Mouse (Mus musculus) CH12.LX (cell line): ENCODE measurements around the gene Hcn1. TPM values are rescaled to one million over a fixed set of nuclear protein-coding genes. Genes with fewer than 3 reads are reported as not detected.

Source experiments
- DNase-seq: peaks from one replicate; pipeline ENCODE4 v3.0.0-alpha.2; 2013; ENCODE audit errors: extremely low read depth
- H3K27ac ChIP-seq: 2 replicates; pipeline ENCODE4 v1.5.1; 2012; ENCODE audit warnings: low read depth, mild to moderate bottlenecking, control low read depth, moderate library complexity; ENCODE audit not compliant: insufficient read depth
- H3K27me3 ChIP-seq: replicated peaks from 2 replicates; pipeline ENCODE3; 2012; ENCODE audit warnings: inconsistent platforms
- H3K36me3 ChIP-seq, 2 experiments: replicated peaks in 1 of 2; 2 replicates each; pipeline versions ENCODE3 to v1.6.1; 2012; ENCODE audit warnings: inconsistent platforms in 1 of 2, low read length in 1 of 2, mild to moderate bottlenecking in 1 of 2, mixed read lengths in 1 of 2, moderate library complexity in 1 of 2; ENCODE audit not compliant: control insufficient read depth in 1 of 2, insufficient read depth in 1 of 2
- H3K4me1 ChIP-seq, 2 experiments: 2 replicates each; pipeline ENCODE4 v1.6.1; 2012; ENCODE audit warnings: inconsistent platforms in 1 of 2, moderate library complexity in 1 of 2; ENCODE audit not compliant: insufficient read depth in 2 of 2, control insufficient read depth in 1 of 2
- H3K4me2 ChIP-seq: 2 replicates; pipeline ENCODE4 v1.6.1; 2012; ENCODE audit warnings: low read depth, mild to moderate bottlenecking, control low read depth; ENCODE audit not compliant: poor library complexity, insufficient read depth, severe bottlenecking
- H3K4me3 ChIP-seq, 3 experiments: fragments of 150-350 bp in 1 of 3; sonication (generic) in 1 of 3; replicated peaks in 1 of 3; 2 replicates each; pipeline versions ENCODE3 to v1.5.1; 2011 to 2012; ENCODE audit warnings: low read depth in 2 of 3, low read length in 2 of 3, mild to moderate bottlenecking in 2 of 3, moderate library complexity in 2 of 3, control low read depth in 1 of 3, improper control_type of control experiment in 1 of 3, inconsistent platforms in 1 of 3, mixed read lengths in 1 of 3; ENCODE audit not compliant: poor library complexity in 1 of 3
- H3K79me2 ChIP-seq: replicated peaks from 2 replicates; pipeline ENCODE4 v1.6.1; 2012; ENCODE audit warnings: mild to moderate bottlenecking, moderate library complexity; ENCODE audit not compliant: control insufficient read depth, poor library complexity, insufficient read depth, severe bottlenecking; ENCODE audit errors: extremely low read depth
- H3K9ac ChIP-seq: 2 replicates; pipeline ENCODE4 v1.6.1; 2012; ENCODE audit warnings: low read depth, mild to moderate bottlenecking, control low read depth, moderate library complexity; ENCODE audit not compliant: insufficient read depth
- H3K9me3 ChIP-seq: replicated peaks from 2 replicates; pipeline ENCODE3; 2012; ENCODE audit warnings: low read length, inconsistent platforms, mixed read lengths
- CHD2 ChIP-seq: IDR thresholded peaks from 2 replicates; pipeline ENCODE4 v1.6.1; 2011; ENCODE audit warnings: low read length, improper control_type of control experiment
- CTCF ChIP-seq, 2 experiments: IDR thresholded peaks in 1 of 2; conservative IDR thresholded peaks in 1 of 2; 2 replicates each; pipeline ENCODE4 v1.5.1; 2011 to 2012; ENCODE audit warnings: low read depth in 2 of 2, low read length in 2 of 2, improper control_type of control experiment in 1 of 2, inconsistent platforms in 1 of 2, mild to moderate bottlenecking in 1 of 2, moderate library complexity in 1 of 2
- E2F4 ChIP-seq: IDR thresholded peaks from 2 replicates; pipeline ENCODE4 v1.6.1; 2011; ENCODE audit warnings: low read depth, low read length, improper control_type of control experiment; ENCODE audit not compliant: insufficient replicate concordance
- EP300 ChIP-seq: IDR thresholded peaks from 2 replicates; pipeline ENCODE4 v1.6.1; 2011; ENCODE audit warnings: low read length, improper control_type of control experiment
- ETS1 ChIP-seq: conservative IDR thresholded peaks from 2 replicates; pipeline ENCODE4 v1.6.1; 2012; ENCODE audit warnings: low read depth, mild to moderate bottlenecking, inconsistent platforms, low read length, improper control_type of control experiment, moderate library complexity
- IRF4 ChIP-seq: IDR thresholded peaks from 2 replicates; pipeline ENCODE4 v1.6.1; 2014; ENCODE audit warnings: low read depth, mild to moderate bottlenecking, inconsistent platforms, low read length, improper control_type of control experiment
- JUN ChIP-seq: IDR thresholded peaks from 2 replicates; pipeline ENCODE4 v1.6.1; 2011; ENCODE audit warnings: low read depth, mild to moderate bottlenecking, low read length, improper control_type of control experiment, moderate library complexity; ENCODE audit not compliant: insufficient read depth
- JUND ChIP-seq: conservative IDR thresholded peaks from 2 replicates; pipeline ENCODE4 v1.6.1; 2011; ENCODE audit warnings: low read depth, low read length, improper control_type of control experiment
- KAT2A ChIP-seq: IDR thresholded peaks from 2 replicates; pipeline ENCODE4 v1.6.1; 2012; ENCODE audit warnings: low read length, improper control_type of control experiment, inconsistent platforms; ENCODE audit not compliant: insufficient replicate concordance
- MAX ChIP-seq: IDR thresholded peaks from 2 replicates; pipeline ENCODE4 v1.6.1; 2011; ENCODE audit warnings: low read length, improper control_type of control experiment
- MAZ ChIP-seq: IDR thresholded peaks from 2 replicates; pipeline ENCODE4 v1.6.1; 2012; ENCODE audit warnings: low read depth, mild to moderate bottlenecking, inconsistent platforms, low read length, improper control_type of control experiment, moderate library complexity
- MYC ChIP-seq: IDR thresholded peaks from 2 replicates; pipeline ENCODE4 v1.6.1; 2011; ENCODE audit warnings: low read depth, mild to moderate bottlenecking, improper control_type of control experiment, low read length
- NELFE ChIP-seq: IDR thresholded peaks from 2 replicates; pipeline ENCODE4 v1.6.1; 2011; ENCODE audit warnings: low read depth, low read length, improper control_type of control experiment
- POLR2A ChIP-seq: IDR thresholded peaks from 2 replicates; pipeline ENCODE4 v1.6.1; 2011; ENCODE audit warnings: low read depth, mild to moderate bottlenecking, improper control_type of control experiment, low read length
- POLR2AphosphoS2 ChIP-seq: IDR thresholded peaks from 2 replicates; pipeline ENCODE4 v1.6.1; 2011; ENCODE audit warnings: low read depth, low read length, improper control_type of control experiment
- RAD21 ChIP-seq: IDR thresholded peaks from 2 replicates; pipeline ENCODE4 v1.6.1; 2011; ENCODE audit warnings: low read depth, mild to moderate bottlenecking, low read length, improper control_type of control experiment, moderate library complexity
- RCOR1 ChIP-seq: conservative IDR thresholded peaks from 2 replicates; pipeline ENCODE4 v1.6.1; 2012; ENCODE audit warnings: low read depth, mild to moderate bottlenecking, inconsistent platforms, low read length, improper control_type of control experiment
- TBP ChIP-seq: conservative IDR thresholded peaks from 2 replicates; pipeline ENCODE4 v1.6.1; 2011; ENCODE audit warnings: low read depth, low read length, improper control_type of control experiment
- USF1 ChIP-seq: IDR thresholded peaks from 2 replicates; pipeline ENCODE4 v1.6.1; 2014; ENCODE audit warnings: low read depth, mild to moderate bottlenecking, inconsistent platforms, low read length, improper control_type of control experiment
- USF2 ChIP-seq: conservative IDR thresholded peaks from 2 replicates; pipeline ENCODE4 v1.6.1; 2011; ENCODE audit warnings: low read depth, low read length, improper control_type of control experiment
- ZC3H11A ChIP-seq: IDR thresholded peaks from 2 replicates; pipeline ENCODE4 v1.6.1; 2012; ENCODE audit warnings: low read depth, mild to moderate bottlenecking, inconsistent platforms, low read length, improper control_type of control experiment
- ZMIZ1 ChIP-seq: IDR thresholded peaks from 2 replicates; pipeline ENCODE4 v1.6.1; 2012; ENCODE audit warnings: low read depth, mild to moderate bottlenecking, inconsistent platforms, low read length, improper control_type of control experiment
- dilution Hi-C: fragments of 300-500 bp; cut with MboI; formaldehyde crosslinking; loops from 2 replicates; pipeline ENCODE4 v1.14.3; 2020; ENCODE audit warnings: low sequenced_read_pairs; ENCODE audit not compliant: extremely low pct_unique_long_range_greater_than_20kb, extremely low pct_ligation_motif_present
- in situ Hi-C: fragments of 300-500 bp; cut with MboI; formaldehyde crosslinking; loops from 3 replicates; pipeline ENCODE4 v1.14.3; 2019; ENCODE audit warnings: low sequenced_read_pairs, low pct_ligation_motif_present, low pct_unique_long_range_greater_than_20kb, mixed read lengths
- polyA plus RNA-seq: library from polyadenylated mRNA; unstranded; fragments of >175 nt; gene quantifications from 2 replicates; pipeline ENCODE4 v1.2.1, GENCODE M21; 2012; ENCODE audit warnings: low read depth; ENCODE audit not compliant: insufficient read length
- total RNA-seq, 2 experiments: library from RNA; depleted of rRNA; stranded (reverse); fragments of 300-350 nt in 1 of 2; fragments of >200 nt in 1 of 2; gene quantifications; 2 replicates each; pipeline ENCODE4 v1.2.3; 2012 to 2014

Hcn1 gene
- total and polyA plus RNA-seq, 3 experiments, result not detected

DNA sequence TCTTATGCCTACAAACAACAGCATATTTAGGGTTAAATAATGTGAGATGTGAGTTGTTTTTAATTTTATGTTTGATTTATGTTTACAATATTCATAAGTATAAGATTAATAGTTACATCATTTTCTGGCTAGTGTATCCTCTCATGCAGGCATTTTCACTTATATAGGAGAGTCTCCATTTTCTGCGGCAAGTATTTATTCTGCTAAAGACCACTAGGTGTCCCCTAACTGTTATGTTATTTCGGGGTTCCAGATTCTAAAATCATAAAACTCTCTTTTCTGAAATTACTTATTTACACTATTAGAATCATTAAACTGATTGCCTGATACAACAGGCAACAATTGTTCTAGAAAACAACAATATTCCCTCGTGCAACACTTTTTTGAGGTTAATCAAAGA lies 60.5 kb downstream of the Hcn1 start:
- H3K27me3 ChIP-seq, result no peaks in the 10 kb centered on the region
- H3K27ac ChIP-seq, result no peak overlapping the region
- no peak for DNase-seq
- no peak overlapping the region for H3K4me2 ChIP-seq
- H3K4me3 ChIP-seq, result no peak overlapping the region
- H3K9me3 ChIP-seq, result peaks cover 2% of the 10 kb centered on the region
- in situ Hi-C loops (no loop called here), dilution Hi-C loops (no loop called here)
- H3K4me1 ChIP-seq, result peaks cover 0 to 6% of the 10 kb centered on the region in 2 experiments; a peak in 1 of 4 replicates
- TF ChIP-seq CTCF (conservative IDR thresholded peaks at IDR 0.05 in 1 of 2, IDR thresholded peaks at IDR 0.05 in 1 of 2; ENCODE audit: low read depth in 2 of 2, low read length in 2 of 2), result peak in 1 of 2 experiments; percentile 34; a peak in 1 of 4 replicates
- TF ChIP-seq RAD21, result peak; percentile 7
- no peak for TF ChIP-seq POLR2A
- H3K36me3 ChIP-seq, result no peaks in the 10 kb centered on the region
- H3K9ac ChIP-seq, result no peak overlapping the region
- H3K79me2 ChIP-seq, result no peaks in the 10 kb centered on the region

DNA sequence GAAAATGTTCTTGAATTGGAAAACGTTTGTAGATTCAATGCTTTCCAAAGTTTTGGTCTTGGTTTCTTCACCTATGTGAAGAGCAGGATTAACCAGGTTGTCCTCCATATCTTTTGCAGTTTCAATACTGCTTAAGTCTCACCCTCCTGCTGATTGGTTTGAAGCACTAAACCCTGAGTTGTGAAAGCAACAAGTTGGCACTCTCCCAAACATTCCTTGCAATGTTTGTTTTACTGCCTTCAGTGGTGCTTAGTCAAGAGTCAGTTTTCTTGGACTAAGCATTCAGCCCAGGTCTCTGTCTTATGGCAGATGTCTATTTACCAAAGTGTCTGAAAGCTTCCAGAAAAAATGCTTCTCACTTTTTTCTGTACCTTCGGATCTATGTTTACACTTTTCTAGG lies 67.2 kb downstream of the Hcn1 start:
- in situ Hi-C loops, result no loop called here
- Histone ChIP-seq H3K9ac (no peak overlapping the region), H3K4me2 (no peak overlapping the region), H3K36me3 (no peaks in the 10 kb centered on the region), H3K4me1 (no peaks in the 10 kb centered on the region), H3K4me3 (no peak overlapping the region), H3K27me3 (no peaks in the 10 kb centered on the region), H3K79me2 (no peaks in the 10 kb centered on the region), H3K27ac (no peak overlapping the region), H3K9me3 (no peaks in the 10 kb centered on the region)
- TF ChIP-seq KAT2A, result no peak
- TF ChIP-seq TBP, result no peak
- TF ChIP-seq JUN, result no peak
- TF ChIP-seq E2F4, result no peak
- no peak for TF ChIP-seq ZMIZ1
- TF ChIP-seq MYC, result no peak
- TF ChIP-seq ZC3H11A, result no peak
- no peak for TF ChIP-seq NELFE
- dilution Hi-C loops, result no loop called here
- no peak for DNase-seq

DNA sequence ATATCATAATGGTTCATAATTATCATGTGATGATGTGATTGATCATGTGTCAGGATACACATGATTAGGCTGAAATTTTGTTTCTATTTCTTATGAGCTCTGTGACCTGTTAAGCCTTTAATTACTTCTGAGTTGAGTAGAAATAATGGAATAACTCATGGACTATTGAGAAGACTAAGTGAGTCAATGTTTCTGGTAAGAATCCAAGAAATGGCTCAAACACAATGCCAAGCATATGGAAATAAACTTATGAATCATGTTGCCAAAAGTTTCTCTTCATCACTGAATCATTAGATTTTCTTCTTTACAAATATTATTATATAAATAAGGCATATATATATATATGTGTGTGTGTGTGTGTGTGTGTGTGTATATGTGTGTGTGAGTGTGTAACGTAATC lies 69.7 kb downstream of the Hcn1 start:
- Histone ChIP-seq H3K4me3 (no peak overlapping the region), H3K9me3 (no peaks in the 10 kb centered on the region), H3K4me2 (no peak overlapping the region), H3K27ac (no peak overlapping the region), H3K9ac (no peak overlapping the region), H3K4me1 (no peaks in the 10 kb centered on the region), H3K79me2 (no peaks in the 10 kb centered on the region), H3K36me3 (no peaks in the 10 kb centered on the region), H3K27me3 (no peaks in the 10 kb centered on the region)
- in situ Hi-C loops, result no loop called here
- dilution Hi-C loops, result no loop called here
- DNase-seq, result no peak
- TF ChIP-seq JUND (no peak), RCOR1 (no peak), EP300 (no peak), CHD2 (no peak), MAZ (no peak), USF1 (no peak), POLR2AphosphoS2 (no peak), JUN (no peak), IRF4 (no peak), USF2 (no peak), ETS1 (no peak), MAX (no peak)
